Mouse (Mus musculus) common myeloid progenitor, adult 5-6 weeks (primary cell): ENCODE data around the gene Jam3. TPM values are rescaled to one million over a fixed set of nuclear protein-coding genes. Genes with fewer than 3 reads are reported as not detected.

Experiments
- ATAC-seq: replicated peaks from 2 replicates; pipeline ENCODE4 v1.8.0; 2016; ENCODE audit warnings: low read depth, mild to moderate bottlenecking, moderate TSS enrichment, inconsistent platforms; ENCODE audit not compliant: poor library complexity, severe bottlenecking
- total RNA-seq: library from RNA; stranded (forward); fragments of 200-1000, 187-1606 nt; gene quantifications from 2 replicates; pipeline ENCODE4 v1.2.3, GENCODE M21; 2017

Jam3 gene
- 0.14 TPM in 1 of 2 replicates, not detected in the other for total RNA-seq

GRCm38 (mm10) chr9:27154763-27155530, at the start of gene Jam3:
Gene Jam3 (minus strand): TSS chr9:27155421.
- ATAC-seq, result peak; percentile 96

GRCm38 (mm10) chr9:27204201-27204600, 49.0 kb upstream of the Jam3 start:
- ATAC-seq, result no peak

GRCm38 (mm10) chr9:27203134-27203533, 47.9 kb upstream of the Jam3 start:
- ATAC-seq, result no peak

GRCm38 (mm10) chr9:27201472-27202219, 46.4 kb upstream of the Jam3 start:
- ATAC-seq, result no peak

GRCm38 (mm10) chr9:27193592-27194080, 38.4 kb upstream of the Jam3 start:
- ATAC-seq, result no peak; the same call in 1 of the 2 replicates

GRCm38 (mm10) chr9:27192761-27193591, 37.8 kb upstream of the Jam3 start:
- peak; percentile 82 for ATAC-seq

GRCm38 (mm10) chr9:27192001-27192760, 37.0 kb upstream of the Jam3 start:
- peak; percentile 90 for ATAC-seq

- peak; percentile 3 for ATAC-seq
Observed at GRCm38 (mm10) chr9:27191501-27191981, 36.3 kb upstream of the Jam3 start.

GRCm38 (mm10) chr9:27190461-27190860, 35.2 kb upstream of the Jam3 start:
- ATAC-seq, result no peak

- ATAC-seq, result no peak
Observed at GRCm38 (mm10) chr9:27189306-27189705, 34.1 kb upstream of the Jam3 start.

GRCm38 (mm10) chr9:27188677-27189241, 33.5 kb upstream of the Jam3 start:
- no peak for ATAC-seq

GRCm38 (mm10) chr9:27185820-27186219, 30.6 kb upstream of the Jam3 start:
- no peak for ATAC-seq

- no peak for ATAC-seq
Observed at GRCm38 (mm10) chr9:27182087-27182486, 26.9 kb upstream of the Jam3 start.

GRCm38 (mm10) chr9:27180492-27180891, 25.3 kb upstream of the Jam3 start:
- ATAC-seq, result no peak

GRCm38 (mm10) chr9:27178935-27179334, 23.7 kb upstream of the Jam3 start:
- ATAC-seq, result no peak

- ATAC-seq, result peak; percentile 98
Observed at GRCm38 (mm10) chr9:27176154-27176553, 20.9 kb upstream of the Jam3 start.

GRCm38 (mm10) chr9:27175682-27176081, 20.5 kb upstream of the Jam3 start:
- no peak for ATAC-seq

GRCm38 (mm10) chr9:27175241-27175640, 20.0 kb upstream of the Jam3 start:
- no peak for ATAC-seq

- ATAC-seq, result no peak
Observed at GRCm38 (mm10) chr9:27174079-27174478, 18.9 kb upstream of the Jam3 start.
